Mouse (Mus musculus) bone marrow macrophage, adult 2 months (primary cell): ENCODE data around the gene Lmf2.

ENCODE experiments used
- CTCF ChIP-seq: IDR thresholded peaks from 2 replicates; pipeline ENCODE4 v1.5.1; 2012; ENCODE audit warnings: low read depth, mild to moderate bottlenecking, low read length, moderate library complexity
- POLR2A ChIP-seq: IDR thresholded peaks from 2 replicates; pipeline ENCODE4 v1.6.1; 2012; ENCODE audit warnings: mild to moderate bottlenecking, low read depth, low read length, borderline replicate concordance

DNA sequence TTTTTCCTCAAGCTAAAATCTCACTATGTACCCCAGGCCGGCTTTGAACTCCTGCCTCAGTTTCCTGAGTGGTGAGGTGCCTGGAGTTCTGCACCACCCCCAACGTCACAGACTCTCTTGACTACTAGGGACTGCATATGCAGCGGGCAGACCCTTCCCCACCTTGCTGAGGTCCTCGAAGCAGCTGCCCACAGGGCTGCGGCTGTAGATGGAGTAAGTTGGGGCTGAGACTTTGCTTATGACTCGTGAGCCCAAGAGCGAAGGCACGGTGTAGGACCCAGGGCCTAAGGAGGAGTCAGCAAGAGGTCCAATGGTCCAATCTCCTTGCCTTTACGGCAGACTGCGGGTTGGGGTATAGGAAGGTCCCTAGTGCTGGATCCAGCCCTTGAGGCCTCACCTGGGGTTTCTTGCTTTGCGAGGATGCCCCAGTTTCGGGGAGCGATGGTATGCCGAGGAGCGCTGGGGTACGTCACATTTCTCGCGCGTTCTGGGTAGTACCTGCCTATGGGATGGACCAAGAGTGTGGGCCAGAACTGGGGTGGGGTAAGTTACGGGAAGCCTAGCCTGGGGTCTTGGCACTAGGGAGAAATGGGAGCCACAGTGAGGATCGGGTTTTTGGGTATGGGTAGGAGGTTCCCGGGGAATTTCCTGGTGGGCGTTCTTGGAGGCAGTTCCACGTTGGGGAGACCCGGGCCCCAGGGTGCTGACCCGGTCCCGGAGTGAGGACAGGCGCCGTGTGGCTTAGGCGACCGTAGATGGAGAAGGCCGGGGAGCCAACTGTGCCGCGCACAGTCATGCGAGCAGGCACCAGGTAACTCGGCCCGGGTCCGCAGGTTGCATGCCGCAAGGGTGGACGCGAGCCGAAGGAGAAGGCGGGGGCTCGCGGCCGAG, 22.7 kb upstream of the Lmf2 start:
- TF ChIP-seq POLR2A (no peak), CTCF (no peak)
